Mouse (Mus musculus) kidney, embryonic 14.5 days (tissue): ENCODE data around the gene Smc4. TPM values are rescaled to one million over a fixed set of nuclear protein-coding genes. Genes with fewer than 3 reads are reported as not detected.

Experiments
- ATAC-seq: fragments of 200-750 bp; cut with Nextera tagmentation; 2 replicates; pipeline ENCODE4 v1.8.0; 2017; ENCODE audit warnings: moderate number of reproducible peaks, mild to moderate bottlenecking, moderate TSS enrichment, moderate library complexity; ENCODE audit not compliant: low FRiP score, low TSS enrichment
- H3K27ac ChIP-seq: fragments of 300-500 bp; sonication (generic); 2 replicates; pipeline ENCODE4 v1.5.1; 2014; ENCODE audit warnings: low read depth, mild to moderate bottlenecking, low read length, moderate library complexity, mixed read lengths
- H3K27me3 ChIP-seq: fragments of 300-500 bp; sonication (generic); 2 replicates; pipeline ENCODE4 v1.6.1; 2014; ENCODE audit warnings: mild to moderate bottlenecking, low read length; ENCODE audit not compliant: control insufficient read depth, insufficient read depth
- H3K36me3 ChIP-seq: fragments of 300-500 bp; sonication (generic); 2 replicates; pipeline ENCODE4 v1.6.1; 2014; ENCODE audit warnings: low read length, mixed read lengths; ENCODE audit not compliant: control insufficient read depth, insufficient read depth
- H3K4me1 ChIP-seq: fragments of 300-500 bp; sonication (generic); 2 replicates; pipeline ENCODE4 v1.6.1; 2014; ENCODE audit warnings: low read length, mixed read lengths; ENCODE audit not compliant: control insufficient read depth, insufficient read depth
- H3K4me2 ChIP-seq: fragments of 300-500 bp; sonication (generic); replicated peaks from 2 replicates; pipeline ENCODE4 v1.6.1; 2014; ENCODE audit warnings: low read depth, mild to moderate bottlenecking, low read length
- H3K4me3 ChIP-seq: fragments of 300-500 bp; sonication (generic); 2 replicates; pipeline ENCODE4 v1.5.1; 2014; ENCODE audit warnings: mild to moderate bottlenecking, low read length
- H3K9ac ChIP-seq: fragments of 300-500 bp; sonication (generic); 2 replicates; pipeline ENCODE4 v1.6.1; 2014; ENCODE audit warnings: low read depth, mild to moderate bottlenecking, low read length, moderate library complexity
- H3K9me3 ChIP-seq: fragments of 300-500 bp; sonication (generic); 2 replicates; pipeline ENCODE4 v1.6.1; 2016; ENCODE audit warnings: low read length; ENCODE audit not compliant: control insufficient read depth
- WGBS: fragments of 180-500 bp; shearing (Covaris S2); extraction: QIAGEN DNeasy Blood & Tissue Kit; methylation state at CpG from one replicate; pipeline ENCODE4 v1.1.7; 2014; 5-methylcytosine and 5-hydroxymethylcytosine counted together
- polyA plus RNA-seq: library from polyadenylated mRNA; unstranded; fragments of >200 nt; fragmentation: Nextera tagmentation; extraction: Ambion mirVana; gene quantifications from 2 replicates; pipeline ENCODE4 v1.2.1, GENCODE M21; 2014

The Smc4 gene
- polyA plus RNA-seq, 1 experiment from 2014 or later, result 189 TPM

- Histone ChIP-seq H3K27ac (no peak overlapping the region), H3K36me3 (peaks cover 28% of the 10 kb centered on the region), H3K27me3 (no peaks in the 10 kb centered on the region), H3K9ac (no peak overlapping the region), H3K4me3 (peak overlapping the region; percentile 26), H3K9me3 (no peaks in the 10 kb centered on the region), H3K4me2 (peak overlapping the region; percentile 21), H3K4me1 (peaks cover 6% of the 10 kb centered on the region; the same call in 1 of the 2 replicates)
- ATAC-seq, result no peak
- WGBS, result 63% methylated on average over 5 of the region's 5 CpGs
These were observed 36.8 kb downstream of the Smc4 start for GRCm38 (mm10) chr3:69041298-69041697.

- Histone ChIP-seq H3K9ac (peak overlapping the region; percentile 98), H3K27me3 (no peaks in the 10 kb centered on the region), H3K36me3 (peaks cover 13% of the 10 kb centered on the region; the same call in 1 of the 2 replicates), H3K27ac (peak overlapping the region; percentile 97), H3K4me1 (peaks cover 6% of the 10 kb centered on the region; the same call in 1 of the 2 replicates), H3K4me3 (peak overlapping the region; percentile 91), H3K9me3 (no peaks in the 10 kb centered on the region), H3K4me2 (peak overlapping the region; percentile 51)
- ATAC-seq, result peak; percentile 67
- WGBS, result under 1% methylated on average over 38 of the region's 42 CpGs
These were observed 39.6 kb downstream of the Smc4 start for GRCm38 (mm10) chr3:69044167-69044591.

GRCm38 (mm10) chr3:69044645-69045399 lies 40.3 kb downstream of the Smc4 start, which contains the start of gene Trim59:
Gene Trim59, minus strand, starts transcription at chr3:69044755.
- Histone ChIP-seq H3K4me2 (peak within 1 kb of the TSS; percentile 85), H3K27ac (peak within 1 kb of the TSS; percentile 97), H3K4me3 (peak within 1 kb of the TSS; percentile 91), H3K27me3 (no peaks in the 10 kb centered on the region), H3K9me3 (no peaks in the 10 kb centered on the region), H3K36me3 (peaks cover 13% of the 10 kb centered on the region; the same call in 1 of the 2 replicates), H3K9ac (peak within 1 kb of the TSS; percentile 98), H3K4me1 (peaks cover 6% of the 10 kb centered on the region; the same call in 1 of the 2 replicates)
- under 1% methylated on average over 78 of the region's 80 CpGs for WGBS
- ATAC-seq, result peak; percentile 98

- 4% methylated on average over 9 of the region's 9 CpGs for WGBS
- Histone ChIP-seq H3K4me2 (peak overlapping the region; percentile 85), H3K27ac (peak overlapping the region; percentile 97), H3K4me1 (peaks cover 6% of the 10 kb centered on the region; the same call in 1 of the 2 replicates), H3K27me3 (no peaks in the 10 kb centered on the region), H3K9ac (peak overlapping the region; percentile 98), H3K36me3 (peaks cover 13% of the 10 kb centered on the region; the same call in 1 of the 2 replicates), H3K4me3 (peak overlapping the region; percentile 91), H3K9me3 (no peaks in the 10 kb centered on the region)
- no peak; the same call in 1 of the 2 replicates for ATAC-seq
These were observed 40.8 kb downstream of the Smc4 start for GRCm38 (mm10) chr3:69045400-69045703.

- peaks cover 10% of the 10 kb centered on the region; the same call in 1 of the 2 replicates for H3K36me3 ChIP-seq
- 23% methylated on average over 13 of the region's 13 CpGs for WGBS
- peak overlapping the region; percentile 91 for H3K4me3 ChIP-seq
- H3K4me1 ChIP-seq, result peaks cover 6% of the 10 kb centered on the region; the same call in 1 of the 2 replicates
- peak overlapping the region; percentile 97; the same call in 1 of the 2 replicates for H3K27ac ChIP-seq
- H3K9ac ChIP-seq, result peak overlapping the region; percentile 98
- ATAC-seq, result no peak
- no peaks in the 10 kb centered on the region for H3K27me3 ChIP-seq
- no peaks in the 10 kb centered on the region for H3K9me3 ChIP-seq
- H3K4me2 ChIP-seq, result peak overlapping the region; percentile 85
These were observed 41.2 kb downstream of the Smc4 start for GRCm38 (mm10) chr3:69045750-69046149.

- Histone ChIP-seq H3K4me2 (no peak overlapping the region), H3K9ac (no peak overlapping the region), H3K4me1 (peaks cover 6% of the 10 kb centered on the region; the same call in 1 of the 2 replicates), H3K27ac (no peak overlapping the region), H3K4me3 (no peak overlapping the region), H3K36me3 (peaks cover 3% of the 10 kb centered on the region; the same call in 1 of the 2 replicates), H3K27me3 (no peaks in the 10 kb centered on the region), H3K9me3 (no peaks in the 10 kb centered on the region)
- no peak for ATAC-seq
- WGBS, result 69% methylated on average over 4 of the region's 4 CpGs
These were observed 42.0 kb downstream of the Smc4 start for GRCm38 (mm10) chr3:69046509-69046908.

GRCm38 (mm10) chr3:69047684-69048083 lies 43.1 kb downstream of the Smc4 start:
- Histone ChIP-seq H3K4me1 (0 out of 2 replicates have a peak, but pooled peaks cover 2% of the 10 kb centered on the region), H3K27ac (no peak overlapping the region), H3K36me3 (peaks cover 3% of the 10 kb centered on the region; the same call in 1 of the 2 replicates), H3K9me3 (no peaks in the 10 kb centered on the region), H3K4me3 (no peak overlapping the region), H3K4me2 (no peak overlapping the region), H3K27me3 (no peaks in the 10 kb centered on the region), H3K9ac (no peak overlapping the region)
- no peak for ATAC-seq
- WGBS, result 85% methylated on average over 4 of the region's 4 CpGs

GRCm38 (mm10) chr3:69049011-69049410 lies 44.5 kb downstream of the Smc4 start:
- no peak overlapping the region for H3K9ac ChIP-seq
- no peak overlapping the region for H3K27ac ChIP-seq
- ATAC-seq, result no peak
- H3K4me2 ChIP-seq, result no peak overlapping the region
- H3K4me1 ChIP-seq, result no peaks in the 10 kb centered on the region
- no peaks in the 10 kb centered on the region for H3K36me3 ChIP-seq
- no peak overlapping the region for H3K4me3 ChIP-seq
- H3K27me3 ChIP-seq, result no peaks in the 10 kb centered on the region
- H3K9me3 ChIP-seq, result no peaks in the 10 kb centered on the region
- WGBS, result 88% methylated on average over 6 of the region's 6 CpGs

GRCm38 (mm10) chr3:69051894-69052293 lies 47.4 kb downstream of the Smc4 start:
- Histone ChIP-seq H3K36me3 (no peaks in the 10 kb centered on the region), H3K4me3 (no peak overlapping the region), H3K27ac (no peak overlapping the region), H3K9me3 (no peaks in the 10 kb centered on the region), H3K4me2 (no peak overlapping the region), H3K27me3 (no peaks in the 10 kb centered on the region), H3K4me1 (no peaks in the 10 kb centered on the region), H3K9ac (no peak overlapping the region)
- 88% methylated on average over 11 of the region's 11 CpGs for WGBS
- no peak for ATAC-seq
